Mouse (Mus musculus): ENCODE data around the gene Nub1. TPM values are rescaled to one million over a fixed set of nuclear protein-coding genes. Genes with fewer than 3 reads are reported as not detected.

Gene Nub1
- polyA plus RNA-seq, 1 experiment from 2014 or later: 56.2 TPM

DNA sequence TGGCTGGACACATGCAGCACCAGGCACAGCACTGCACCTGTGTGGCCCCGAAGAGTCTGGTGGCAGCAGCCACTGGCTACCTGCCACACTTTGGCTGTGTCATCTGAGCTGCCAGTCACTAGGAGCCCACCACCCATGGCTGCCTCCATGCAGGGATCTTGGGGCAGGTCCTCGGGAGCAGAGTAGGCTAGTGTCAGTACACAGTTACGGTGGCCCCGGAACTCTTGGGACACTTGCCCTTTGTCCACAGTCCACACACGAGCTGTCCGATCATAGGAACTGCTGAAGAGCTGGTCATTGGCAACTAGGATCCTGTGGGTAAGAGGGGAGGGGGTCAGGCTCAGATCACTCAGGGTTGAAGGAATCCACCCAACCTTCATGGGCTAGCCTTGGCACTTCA lies 32.7 kb downstream of the Nub1 start:
- H3K9me3 ChIP-seq (ENCODE audit: control insufficient read depth, low read length): no peaks in the 10 kb centered on the region
- WGBS: 95% methylated on average over 6 of the region's 6 CpGs
- no peaks in the 10 kb centered on the region for H3K4me1 ChIP-seq (ENCODE audit: control insufficient read depth, insufficient read depth, low read length)
- H3K36me3 ChIP-seq (ENCODE audit: control insufficient read depth, insufficient read depth, low read length): no peaks in the 10 kb centered on the region
- H3K4me2 ChIP-seq (ENCODE audit: low read depth, low read length): no peak overlapping the region
- H3K27me3 ChIP-seq (ENCODE audit: control insufficient read depth, insufficient read depth, low read length): no peaks in the 10 kb centered on the region
- ATAC-seq (ENCODE audit: low read depth): no peak
- H3K4me3 ChIP-seq (ENCODE audit: low read depth, low read length): no peak overlapping the region
- no peak overlapping the region for H3K9ac ChIP-seq (replicated peaks; ENCODE audit: low read depth, low read length)
- no peak overlapping the region for H3K27ac ChIP-seq (ENCODE audit: low read depth, low read length)

GRCm38 (mm10) chr5:24719852-24720251 lies 34.5 kb downstream of the Nub1 start:
- Histone ChIP-seq H3K27ac (ENCODE audit: low read depth, low read length) (no peak overlapping the region), H3K9me3 (ENCODE audit: control insufficient read depth, low read length) (no peaks in the 10 kb centered on the region), H3K27me3 (ENCODE audit: control insufficient read depth, insufficient read depth, low read length) (no peaks in the 10 kb centered on the region), H3K36me3 (ENCODE audit: control insufficient read depth, insufficient read depth, low read length) (no peaks in the 10 kb centered on the region), H3K4me3 (ENCODE audit: low read depth, low read length) (no peak overlapping the region), H3K9ac (replicated peaks; ENCODE audit: low read depth, low read length) (no peak overlapping the region), H3K4me2 (ENCODE audit: low read depth, low read length) (no peak overlapping the region), H3K4me1 (ENCODE audit: control insufficient read depth, insufficient read depth, low read length) (no peaks in the 10 kb centered on the region)
- no peak for ATAC-seq (ENCODE audit: low read depth)
- WGBS: 91% methylated on average over 3 of the region's 3 CpGs

GRCm38 (mm10) chr5:24723527-24724269 lies 38.4 kb downstream of the Nub1 start:
- WGBS: 80% methylated on average over 11 of the region's 11 CpGs
- no peak overlapping the region for H3K9ac ChIP-seq (replicated peaks; ENCODE audit: low read depth, low read length)
- ATAC-seq (ENCODE audit: low read depth): no peak
- H3K4me1 ChIP-seq (ENCODE audit: control insufficient read depth, insufficient read depth, low read length): no peaks in the 10 kb centered on the region
- H3K9me3 ChIP-seq (ENCODE audit: control insufficient read depth, low read length): no peaks in the 10 kb centered on the region
- H3K4me3 ChIP-seq (ENCODE audit: low read depth, low read length): no peak overlapping the region
- no peaks in the 10 kb centered on the region for H3K36me3 ChIP-seq (ENCODE audit: control insufficient read depth, insufficient read depth, low read length)
- no peaks in the 10 kb centered on the region for H3K27me3 ChIP-seq (ENCODE audit: control insufficient read depth, insufficient read depth, low read length)
- no peak overlapping the region for H3K4me2 ChIP-seq (ENCODE audit: low read depth, low read length)
- no peak overlapping the region for H3K27ac ChIP-seq (ENCODE audit: low read depth, low read length)

DNA sequence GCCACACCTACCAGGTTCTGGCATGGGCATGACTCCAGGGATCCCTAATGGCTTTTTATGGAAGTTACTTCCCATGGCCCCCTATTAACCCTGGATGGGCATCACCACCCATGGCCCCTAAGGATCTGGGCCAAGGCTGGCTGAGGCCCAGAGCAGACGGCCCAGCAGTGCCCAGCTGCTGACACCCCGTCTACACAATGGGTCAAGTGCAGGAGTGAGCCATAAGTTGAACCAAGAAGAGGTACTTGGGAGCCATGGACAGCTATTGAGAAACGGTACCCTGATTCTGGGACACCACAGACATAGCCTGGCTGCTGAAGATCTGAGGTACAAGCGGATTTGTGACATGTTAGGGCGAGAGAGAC lies 38.9 kb downstream of the Nub1 start:
- Histone ChIP-seq H3K27ac (ENCODE audit: low read depth, low read length) (no peak overlapping the region), H3K4me3 (ENCODE audit: low read depth, low read length) (no peak overlapping the region), H3K9ac (replicated peaks; ENCODE audit: low read depth, low read length) (no peak overlapping the region), H3K36me3 (ENCODE audit: control insufficient read depth, insufficient read depth, low read length) (no peaks in the 10 kb centered on the region), H3K27me3 (ENCODE audit: control insufficient read depth, insufficient read depth, low read length) (peaks cover 2% of the 10 kb centered on the region), H3K4me1 (ENCODE audit: control insufficient read depth, insufficient read depth, low read length) (no peaks in the 10 kb centered on the region), H3K9me3 (ENCODE audit: control insufficient read depth, low read length) (no peaks in the 10 kb centered on the region), H3K4me2 (ENCODE audit: low read depth, low read length) (no peak overlapping the region)
- WGBS: 85% methylated on average over 5 of the region's 5 CpGs
- ATAC-seq (ENCODE audit: low read depth): no peak

- Histone ChIP-seq H3K4me1 (ENCODE audit: control insufficient read depth, insufficient read depth, low read length) (no peaks in the 10 kb centered on the region), H3K27me3 (ENCODE audit: control insufficient read depth, insufficient read depth, low read length) (peaks cover 8% of the 10 kb centered on the region), H3K9ac (replicated peaks; ENCODE audit: low read depth, low read length) (no peak overlapping the region), H3K4me3 (ENCODE audit: low read depth, low read length) (no peak overlapping the region), H3K36me3 (ENCODE audit: control insufficient read depth, insufficient read depth, low read length) (no peaks in the 10 kb centered on the region), H3K27ac (ENCODE audit: low read depth, low read length) (no peak overlapping the region), H3K4me2 (ENCODE audit: low read depth, low read length) (no peak overlapping the region), H3K9me3 (ENCODE audit: control insufficient read depth, low read length) (no peaks in the 10 kb centered on the region)
- ATAC-seq (ENCODE audit: low read depth): no peak
- WGBS: 53% methylated on average over 5 of the region's 5 CpGs
Observed at GRCm38 (mm10) chr5:24724805-24725204, 39.5 kb downstream of the Nub1 start.

- Histone ChIP-seq H3K4me1 (ENCODE audit: control insufficient read depth, insufficient read depth, low read length) (no peaks in the 10 kb centered on the region), H3K9me3 (ENCODE audit: control insufficient read depth, low read length) (no peaks in the 10 kb centered on the region), H3K9ac (replicated peaks; ENCODE audit: low read depth, low read length) (no peak overlapping the region), H3K27ac (ENCODE audit: low read depth, low read length) (no peak overlapping the region), H3K4me2 (ENCODE audit: low read depth, low read length) (no peak overlapping the region), H3K4me3 (ENCODE audit: low read depth, low read length) (no peak overlapping the region), H3K27me3 (ENCODE audit: control insufficient read depth, insufficient read depth, low read length) (peaks cover 18% of the 10 kb centered on the region), H3K36me3 (ENCODE audit: control insufficient read depth, insufficient read depth, low read length) (no peaks in the 10 kb centered on the region)
- no peak for ATAC-seq (ENCODE audit: low read depth)
- WGBS: 71% methylated on average over 6 of the region's 6 CpGs
Observed at GRCm38 (mm10) chr5:24725897-24726296, 40.6 kb downstream of the Nub1 start.

GRCm38 (mm10) chr5:24726901-24727836 lies 41.8 kb downstream of the Nub1 start:
- Histone ChIP-seq H3K9ac (replicated peaks; ENCODE audit: low read depth, low read length) (no peak overlapping the region), H3K9me3 (ENCODE audit: control insufficient read depth, low read length) (no peaks in the 10 kb centered on the region), H3K4me1 (ENCODE audit: control insufficient read depth, insufficient read depth, low read length) (no peaks in the 10 kb centered on the region), H3K27me3 (ENCODE audit: control insufficient read depth, insufficient read depth, low read length) (peaks cover 23% of the 10 kb centered on the region), H3K27ac (ENCODE audit: low read depth, low read length) (no peak overlapping the region), H3K4me2 (ENCODE audit: low read depth, low read length) (no peak overlapping the region), H3K4me3 (ENCODE audit: low read depth, low read length) (no peak overlapping the region), H3K36me3 (ENCODE audit: control insufficient read depth, insufficient read depth, low read length) (no peaks in the 10 kb centered on the region)
- ATAC-seq (ENCODE audit: low read depth): no peak
- 68% methylated on average over 12 of the region's 12 CpGs for WGBS

DNA sequence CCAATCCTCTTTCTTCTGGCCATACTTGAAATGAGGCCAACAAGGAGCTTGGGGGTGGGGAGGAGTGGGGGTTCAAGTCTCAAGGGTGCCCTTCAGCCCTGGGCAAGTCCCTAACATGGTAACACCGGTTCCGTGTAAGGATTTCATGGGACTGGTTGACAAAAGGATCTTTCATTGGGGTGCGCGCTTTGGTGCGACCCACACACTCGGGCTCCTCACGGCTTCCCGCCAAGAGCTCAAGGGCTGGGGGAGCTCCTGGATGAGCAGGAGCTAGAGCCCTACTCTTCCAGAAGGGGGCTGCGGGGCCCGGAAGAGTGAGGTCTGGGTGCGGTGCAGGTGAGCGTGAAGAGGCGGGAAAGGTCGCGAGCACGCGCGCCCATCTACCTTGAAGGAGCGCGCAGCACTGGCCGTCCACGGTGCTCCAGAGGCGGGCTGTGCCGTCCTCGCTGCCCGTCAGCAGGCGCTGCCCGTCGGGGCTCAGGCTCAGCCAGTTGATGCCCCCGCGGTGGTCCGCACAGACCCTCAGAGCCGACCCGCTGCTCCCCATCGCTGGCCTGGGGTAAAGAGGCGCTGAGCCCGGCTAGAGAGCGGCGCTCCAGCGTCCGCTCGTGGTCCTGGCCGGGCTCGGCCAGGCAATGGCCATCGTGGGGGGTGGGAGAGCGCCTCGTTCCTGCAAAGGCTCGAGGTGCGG lies 44.6 kb downstream of the Nub1 start:
- H3K9me3 ChIP-seq (ENCODE audit: control insufficient read depth, low read length): no peaks in the 10 kb centered on the region
- H3K36me3 ChIP-seq (ENCODE audit: control insufficient read depth, insufficient read depth, low read length): no peaks in the 10 kb centered on the region
- ATAC-seq (ENCODE audit: low read depth): 0 out of 2 replicates have a peak, but pooled peaks have one; percentile 7
- H3K4me2 ChIP-seq (ENCODE audit: low read depth, low read length): peak overlapping the region; percentile 59
- 2% methylated on average over 45 of the region's 49 CpGs for WGBS
- H3K4me3 ChIP-seq (ENCODE audit: low read depth, low read length): peak overlapping the region; percentile 33
- H3K4me1 ChIP-seq (ENCODE audit: control insufficient read depth, insufficient read depth, low read length): no peaks in the 10 kb centered on the region
- H3K27ac ChIP-seq (ENCODE audit: low read depth, low read length): no peak overlapping the region
- peak overlapping the region; percentile 47 for H3K9ac ChIP-seq (replicated peaks; ENCODE audit: low read depth, low read length)
- H3K27me3 ChIP-seq (ENCODE audit: control insufficient read depth, insufficient read depth, low read length): peaks cover 23% of the 10 kb centered on the region

Data from neural tube, embryonic 14.5 days (tissue).